Mouse (Mus musculus): ENCODE data around the gene Cpsf6.

Gene Cpsf6

DNA sequence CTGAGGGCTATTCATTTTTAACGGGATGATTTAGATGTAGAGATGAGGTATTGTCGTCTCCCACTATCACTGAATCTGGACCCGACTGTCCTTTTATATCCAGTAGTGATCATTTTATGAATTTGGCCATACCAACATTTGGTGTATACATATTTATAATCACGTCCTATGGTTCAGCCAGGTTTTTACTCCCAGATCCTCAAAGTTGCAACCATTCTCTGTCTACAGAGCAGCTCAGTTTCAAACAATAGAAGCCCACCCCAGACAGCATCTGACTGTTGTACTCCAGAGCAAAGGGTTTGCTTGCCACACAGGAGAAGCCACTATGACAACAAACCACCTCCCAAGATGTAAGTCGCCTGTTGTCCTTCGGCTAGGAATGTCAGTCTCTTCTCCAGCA, 7.2 kb upstream of the Cpsf6 start:
- no peak for DNase-seq (ENCODE audit: low spot score in 2 of 2)

DNA sequence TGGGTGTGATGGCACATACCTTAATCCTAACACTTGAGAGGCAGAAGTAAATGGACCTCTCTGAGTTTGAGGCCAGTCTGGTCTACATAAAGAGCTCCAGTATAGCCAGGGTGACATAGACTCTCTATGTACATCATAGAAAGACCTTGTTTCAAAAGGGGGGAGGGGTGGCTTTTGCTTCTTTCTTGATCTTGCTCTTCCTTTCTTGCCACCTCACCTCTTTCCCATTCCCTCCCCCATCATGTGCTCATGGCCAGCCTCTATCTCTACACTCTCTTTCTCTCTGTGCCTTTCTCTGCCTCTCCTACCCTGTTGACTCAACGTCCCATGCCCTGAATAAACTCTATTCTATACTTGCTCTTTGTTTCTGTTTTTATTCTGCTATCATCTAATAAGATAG, 6.4 kb upstream of the Cpsf6 start:
- DNase-seq (ENCODE audit: low spot score in 2 of 2), result no peak

DNA sequence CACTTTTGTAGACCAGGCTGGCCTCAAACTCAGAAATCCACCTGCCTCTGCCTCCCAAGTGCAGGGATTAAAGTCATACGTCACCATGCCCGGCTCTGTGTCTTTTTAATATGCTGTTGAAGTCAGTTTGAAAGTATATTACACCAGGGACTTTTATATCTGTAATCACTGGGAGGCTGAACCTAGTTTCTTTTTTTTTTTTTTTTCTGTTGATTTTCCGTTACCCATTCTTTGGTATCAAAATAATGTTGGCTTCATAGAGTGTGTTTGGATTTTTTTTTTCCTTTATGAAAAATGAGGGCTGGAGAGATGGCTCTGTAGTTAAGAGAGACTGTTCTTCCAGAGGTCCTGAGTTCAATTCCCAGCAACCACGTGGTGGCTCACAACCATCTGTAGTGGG, 5.6 kb upstream of the Cpsf6 start:
- DNase-seq (ENCODE audit: low spot score in 2 of 2), result no peak

GRCm38 (mm10) chr10:117385086-117385430, 5.2 kb upstream of the Cpsf6 start:
- no peak for DNase-seq (ENCODE audit: low spot score in 2 of 2)

- DNase-seq (ENCODE audit: low spot score in 2 of 2), result no peak
Observed at GRCm38 (mm10) chr10:117384386-117385085, 4.7 kb upstream of the Cpsf6 start.

- no peak for DNase-seq (ENCODE audit: low spot score in 2 of 2)
Observed at GRCm38 (mm10) chr10:117383941-117384340, 4.1 kb upstream of the Cpsf6 start.

DNA sequence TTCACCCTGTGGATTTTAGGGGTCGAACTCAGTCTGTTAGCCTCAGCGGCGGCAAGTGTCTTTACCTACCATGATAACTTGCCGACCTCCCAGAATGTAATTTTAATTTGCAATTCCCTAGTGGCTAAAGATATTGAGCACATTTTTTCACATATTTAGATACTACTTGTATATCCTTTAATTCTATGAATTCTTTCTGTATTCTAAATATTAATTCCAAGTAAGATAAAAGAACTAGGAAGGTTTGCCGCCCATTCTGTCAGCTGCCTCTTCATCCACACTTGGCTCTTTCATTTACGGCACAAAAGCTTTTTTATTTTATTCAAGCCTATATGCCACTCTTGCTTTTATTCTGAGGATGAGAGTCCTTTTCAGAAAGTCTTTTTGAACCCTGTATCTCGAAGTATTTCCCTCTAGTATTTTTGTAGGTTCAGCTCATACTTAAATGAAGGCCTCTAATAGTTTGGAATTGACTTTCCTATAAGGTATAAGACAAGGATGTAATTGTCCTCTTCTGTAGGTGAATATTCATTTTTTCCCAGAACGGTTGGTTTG, 3.3 kb upstream of the Cpsf6 start:
- no peak for DNase-seq (ENCODE audit: low spot score in 2 of 2)

DNA sequence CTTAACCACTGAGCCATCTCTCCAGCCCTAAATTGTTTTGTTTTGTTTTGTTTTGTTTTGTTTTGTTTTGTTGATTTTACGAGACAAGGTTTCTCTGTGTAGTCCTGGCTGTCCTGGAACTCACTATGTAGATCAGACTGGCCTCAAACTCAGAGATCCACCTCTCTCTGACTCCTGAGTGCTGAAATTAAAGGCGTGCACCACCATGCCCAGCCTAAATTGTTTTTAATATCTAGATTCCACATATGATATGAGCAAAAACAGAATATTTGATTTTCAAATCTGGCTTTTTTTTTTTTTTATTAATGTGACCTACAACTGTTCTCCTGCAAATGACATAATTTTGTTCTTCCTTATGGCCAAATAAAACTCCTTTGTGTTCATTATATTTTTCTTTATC, 2.3 kb upstream of the Cpsf6 start:
- no peak for DNase-seq (ENCODE audit: low spot score in 2 of 2)

GRCm38 (mm10) chr10:117380721-117381570, 1.1 kb upstream of the Cpsf6 start:
- no peak for DNase-seq (ENCODE audit: low spot score in 2 of 2)

DNA sequence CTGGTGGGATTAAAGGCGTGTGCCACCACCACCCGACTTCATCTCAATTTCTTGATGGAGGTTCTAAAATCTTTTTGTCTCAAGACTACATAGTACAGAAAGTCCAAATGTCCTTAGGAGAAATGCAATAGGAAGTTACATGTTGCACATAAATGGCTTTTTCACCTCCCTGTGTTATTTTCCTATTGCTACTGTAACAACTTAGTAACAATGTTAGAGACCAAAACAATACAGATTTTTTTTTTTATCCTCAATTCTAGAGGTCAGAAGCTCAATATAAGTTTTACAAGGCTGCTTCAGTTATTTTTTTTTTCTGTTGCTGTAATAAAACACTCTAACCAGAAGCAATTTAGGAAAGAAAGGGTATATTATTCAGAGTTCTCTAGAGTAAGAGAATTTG, 374 bp downstream of the Cpsf6 start:
- no peak for DNase-seq (ENCODE audit: low spot score in 2 of 2)

GRCm38 (mm10) chr10:117378642-117379041, 1.2 kb downstream of the Cpsf6 start:
- DNase-seq (ENCODE audit: low spot score in 2 of 2), result no peak

- DNase-seq (ENCODE audit: low spot score in 2 of 2), result no peak
Observed at GRCm38 (mm10) chr10:117378291-117378555, 1.6 kb downstream of the Cpsf6 start.

DNA sequence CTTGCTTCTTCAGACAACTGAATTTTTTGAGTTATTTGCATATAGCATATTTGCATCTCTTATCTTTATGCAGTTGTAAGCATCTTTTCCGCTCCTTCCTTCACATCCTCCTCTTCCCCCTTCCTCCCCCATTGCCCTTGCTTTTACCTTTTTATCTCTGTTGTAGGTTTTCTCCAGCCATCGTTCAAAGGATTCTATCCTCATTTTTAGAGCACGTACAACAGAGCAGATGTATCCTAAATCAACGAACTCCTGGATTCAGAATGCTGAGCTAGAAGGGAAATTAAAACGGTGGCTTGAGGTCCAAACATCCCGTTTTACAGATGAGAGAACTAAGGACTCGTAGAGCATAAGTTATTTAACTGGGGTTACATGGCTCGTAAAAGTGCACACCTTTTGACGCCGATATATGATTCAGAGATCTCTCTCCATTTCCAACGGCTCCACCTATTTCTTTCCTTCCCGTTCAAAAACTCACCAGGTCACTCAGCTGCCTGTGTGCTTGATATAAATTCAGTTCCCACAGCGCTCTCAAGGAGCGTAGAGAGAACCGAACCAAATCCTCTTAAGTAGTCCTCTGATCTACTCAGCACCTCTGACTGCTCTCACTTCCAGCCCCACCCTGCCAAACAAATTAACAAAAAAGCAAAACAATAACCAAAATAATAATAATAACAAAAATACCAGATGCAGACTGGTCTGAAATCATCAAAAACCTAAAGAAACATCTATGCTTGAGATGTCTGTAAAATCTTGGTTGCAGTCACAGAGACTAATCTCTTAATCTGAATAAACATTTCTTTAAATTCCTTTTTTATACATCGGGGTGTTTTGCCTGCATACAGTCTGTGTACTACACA, 2.2 kb downstream of the Cpsf6 start:
- no peak for DNase-seq (ENCODE audit: low spot score in 2 of 2)

DNA sequence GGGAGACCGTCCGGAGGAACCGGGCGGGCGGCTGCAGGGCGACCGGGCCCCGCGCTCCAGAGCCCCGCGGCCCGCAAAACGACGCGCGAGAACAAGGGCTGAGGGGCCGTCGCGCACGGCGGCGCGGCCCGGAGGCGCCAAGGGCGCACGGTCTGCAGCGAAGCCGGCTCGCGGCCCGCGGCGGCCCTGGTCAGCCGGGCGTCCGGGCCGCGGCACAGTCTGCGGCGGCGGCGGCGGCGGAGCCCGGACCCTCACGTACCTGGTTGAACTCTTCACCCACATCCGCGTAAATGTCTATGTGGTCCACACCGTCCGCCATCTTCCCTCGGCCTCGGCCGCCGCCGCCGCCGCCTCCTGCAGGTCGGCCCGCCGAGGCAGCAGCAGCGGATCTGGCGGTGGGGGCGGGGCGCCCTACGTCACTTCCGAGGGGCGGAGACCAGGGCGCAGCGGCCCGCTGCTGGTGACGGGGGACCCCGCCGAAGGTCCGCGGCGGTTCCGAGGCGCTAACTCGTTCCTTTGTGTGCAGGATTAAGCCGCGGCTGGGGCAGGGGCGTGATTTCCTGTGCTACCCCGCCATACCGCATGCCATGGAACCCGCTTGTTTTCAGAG, 3.1 kb downstream of the Cpsf6 start:
- peak; percentile 98 to 99 for DNase-seq (ENCODE audit: low spot score in 2 of 2)

- DNase-seq (ENCODE audit: low spot score in 2 of 2), result peak in 1 of 2 experiments; percentile 53
Observed at GRCm38 (mm10) chr10:117375841-117376579, 3.8 kb downstream of the Cpsf6 start.

DNA sequence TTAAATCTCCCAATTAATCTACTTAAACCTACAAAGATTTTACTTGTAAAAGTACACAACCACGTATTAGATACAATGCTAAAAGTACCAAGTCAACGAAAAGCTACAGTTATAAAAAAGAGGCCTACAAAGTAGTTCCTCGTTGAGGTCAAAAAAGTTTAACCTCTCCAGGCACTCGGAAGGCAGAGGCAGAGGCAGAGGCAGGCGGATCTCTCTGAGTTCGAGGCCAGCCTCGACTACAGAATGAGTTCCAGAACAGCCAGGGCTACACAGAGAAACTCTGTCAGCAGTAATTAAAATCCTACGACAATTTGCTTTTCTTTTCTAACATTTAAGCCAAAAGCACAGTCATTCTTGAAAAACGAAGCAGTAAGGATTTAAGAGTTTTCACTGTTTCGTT, 4.7 kb downstream of the Cpsf6 start:
- no peak for DNase-seq (ENCODE audit: low spot score in 2 of 2)

DNA sequence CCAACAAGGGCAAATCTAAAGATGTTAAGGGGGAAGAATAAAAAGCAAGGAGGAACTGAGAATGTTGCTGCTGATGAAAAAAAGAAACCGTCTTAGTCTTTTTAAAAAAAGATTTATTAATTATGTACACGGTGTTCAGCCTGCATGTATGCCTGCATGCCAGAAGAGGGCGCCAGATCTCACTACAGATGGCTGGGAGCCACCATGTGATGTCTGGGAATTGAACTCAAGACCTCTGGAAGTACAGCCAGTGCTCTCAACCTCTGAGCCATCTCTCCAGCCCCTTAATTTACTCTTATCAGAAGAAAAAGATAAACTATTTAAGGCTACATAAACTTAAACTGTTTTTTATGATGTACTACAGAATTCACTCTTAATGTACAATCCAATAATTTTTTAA, 16.7 kb downstream of the Cpsf6 start:
- DNase-seq (ENCODE audit: low spot score in 2 of 2), result peak; percentile 37 to 48

GRCm38 (mm10) chr10:117358891-117359290, 20.9 kb downstream of the Cpsf6 start:
- DNase-seq (ENCODE audit: low spot score in 2 of 2), result no peak

DNA sequence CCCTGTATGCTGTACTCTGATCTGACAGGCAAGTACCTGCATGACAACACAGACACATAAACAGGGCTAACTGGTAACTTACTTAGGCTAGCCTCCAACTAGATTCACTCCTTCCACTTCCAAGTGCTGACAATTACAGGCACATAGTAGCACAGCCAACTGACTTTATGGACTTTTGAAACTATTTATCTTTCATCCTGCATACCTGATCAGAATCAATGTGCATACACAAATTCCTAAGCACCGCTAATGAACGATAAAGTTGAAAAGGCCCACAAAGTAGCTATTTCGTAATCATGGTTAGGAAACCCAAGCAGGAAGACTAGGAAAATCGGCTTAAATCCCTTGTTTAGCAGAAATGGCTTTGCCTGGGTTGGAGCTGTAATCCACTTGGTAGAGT, 36.8 kb downstream of the Cpsf6 start:
- no peak for DNase-seq (ENCODE audit: low spot score in 2 of 2)

DNA sequence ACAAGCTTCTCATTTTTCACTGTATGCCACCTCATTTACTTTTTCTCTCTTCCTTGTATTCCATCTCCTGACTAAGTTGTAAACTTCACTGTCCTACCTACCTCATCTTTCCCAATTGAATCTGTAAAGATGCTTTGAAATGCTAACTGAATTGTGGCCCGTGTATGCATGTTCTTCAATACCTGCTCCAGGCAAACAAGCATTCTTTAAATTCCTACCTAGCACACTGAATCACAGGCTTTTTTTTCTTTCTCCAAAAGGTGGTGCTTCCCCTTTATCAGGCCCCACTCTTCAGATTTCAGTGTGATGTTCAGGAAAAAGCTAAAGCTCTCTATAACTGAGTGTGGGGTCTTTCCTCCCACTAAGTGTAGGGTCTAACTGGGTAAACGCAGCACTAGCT, 37.4 kb downstream of the Cpsf6 start:
- no peak for DNase-seq (ENCODE audit: low spot score in 2 of 2)

DNA sequence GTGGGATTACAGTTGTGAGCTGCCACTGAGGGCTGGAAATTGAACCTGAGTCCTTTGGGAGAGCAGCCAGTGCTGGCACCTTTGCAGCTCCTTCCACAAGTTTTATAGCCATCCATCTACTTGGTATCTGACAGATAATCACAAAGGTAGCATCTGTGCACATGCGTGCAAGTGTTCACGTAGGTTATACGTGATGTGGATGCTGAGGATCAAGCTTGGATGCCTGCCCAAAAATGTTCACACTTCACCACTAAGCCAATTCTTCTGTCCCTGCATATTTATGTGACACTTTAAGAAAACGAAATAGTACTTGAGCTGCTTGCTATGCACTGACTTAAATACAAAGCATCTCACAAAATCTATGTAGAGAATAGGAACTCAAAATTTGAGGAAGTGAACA, 38.8 kb downstream of the Cpsf6 start:
- no peak for DNase-seq (ENCODE audit: low spot score in 2 of 2)
